Mouse (Mus musculus) liver, postnatal 0 days (tissue): ENCODE measurements around the gene Poc1b.

Experiments used
- CTCF ChIP-seq: sonication (generic); IDR thresholded peaks from 2 replicates; pipeline ENCODE4 v1.5.1; 2016; ENCODE audit warnings: antibody characterized with exemption, low read depth
- EP300 ChIP-seq: IDR thresholded peaks from 2 replicates; pipeline ENCODE4 v1.6.1; 2016; ENCODE audit warnings: antibody characterized with exemption, low read depth, mild to moderate bottlenecking

- TF ChIP-seq CTCF: no peak
- no peak for TF ChIP-seq EP300
Observed at GRCm38 (mm10) chr10:99209146-99209800, 102.4 kb downstream of the Poc1b start.
